Mouse (Mus musculus) heart, embryonic 13.5 days (tissue): Measurements from ENCODE around the gene Frrs1. TPM values are rescaled to one million over a fixed set of nuclear protein-coding genes. Genes with fewer than 3 reads are reported as not detected.
A peak's percentile ranks its signal among the peaks of the same experiment; 100 is the strongest.

Experiments
- ATAC-seq: fragments of 200-750 bp; cut with Nextera tagmentation; 2 replicates; pipeline ENCODE4 v1.8.0; 2017; ENCODE audit warnings: moderate TSS enrichment; ENCODE audit not compliant: insufficient number of reproducible peaks, low FRiP score, low TSS enrichment; ENCODE audit errors: extremely low read depth
- H3K27ac ChIP-seq: fragments of 300-500 bp; sonication (generic); replicated peaks from 2 replicates; pipeline ENCODE4 v1.5.1; 2015; ENCODE audit warnings: moderate library complexity, mild to moderate bottlenecking, inconsistent platforms
- H3K27me3 ChIP-seq: fragments of 300-500 bp; sonication (generic); replicated peaks from 2 replicates; pipeline ENCODE4 v1.6.1; 2015; ENCODE audit warnings: mild to moderate bottlenecking, inconsistent platforms
- H3K36me3 ChIP-seq: fragments of 300-500 bp; sonication (generic); 2 replicates; pipeline ENCODE4 v1.6.1; 2015; ENCODE audit warnings: mild to moderate bottlenecking, inconsistent platforms
- H3K4me1 ChIP-seq: fragments of 300-500 bp; sonication (generic); 2 replicates; pipeline ENCODE4 v1.6.1; 2015; ENCODE audit warnings: inconsistent platforms
- H3K4me2 ChIP-seq: fragments of 300-500 bp; sonication (generic); 2 replicates; pipeline ENCODE4 v1.6.1; 2015; ENCODE audit warnings: inconsistent platforms, mild to moderate bottlenecking, moderate library complexity
- H3K4me3 ChIP-seq: fragments of 300-500 bp; sonication (generic); 2 replicates; pipeline ENCODE4 v1.5.1; 2015; ENCODE audit warnings: moderate library complexity, mild to moderate bottlenecking, inconsistent platforms
- H3K9ac ChIP-seq: fragments of 300-500 bp; sonication (generic); 2 replicates; pipeline ENCODE4 v1.6.1; 2015; ENCODE audit warnings: inconsistent platforms, mild to moderate bottlenecking, moderate library complexity
- H3K9me3 ChIP-seq: fragments of 300-500 bp; sonication (generic); 2 replicates; pipeline ENCODE4 v1.6.1; 2016; ENCODE audit warnings: inconsistent platforms
- WGBS: fragments of 180-500 bp; shearing (Covaris S2); methylation state at CpG from one replicate; pipeline ENCODE4 v1.1.7; 2015; ENCODE audit warnings: mixed read lengths; 5-methylcytosine and 5-hydroxymethylcytosine counted together
- polyA plus RNA-seq: library from polyadenylated mRNA; unstranded; fragments of >200 nt; fragmentation: Nextera tagmentation; extraction: Ambion mirVana; gene quantifications from 2 replicates; pipeline ENCODE4 v1.2.1, GENCODE M21; 2015

Gene Frrs1
- polyA plus RNA-seq, 1 experiment from 2014 or later: 18.1 TPM

DNA sequence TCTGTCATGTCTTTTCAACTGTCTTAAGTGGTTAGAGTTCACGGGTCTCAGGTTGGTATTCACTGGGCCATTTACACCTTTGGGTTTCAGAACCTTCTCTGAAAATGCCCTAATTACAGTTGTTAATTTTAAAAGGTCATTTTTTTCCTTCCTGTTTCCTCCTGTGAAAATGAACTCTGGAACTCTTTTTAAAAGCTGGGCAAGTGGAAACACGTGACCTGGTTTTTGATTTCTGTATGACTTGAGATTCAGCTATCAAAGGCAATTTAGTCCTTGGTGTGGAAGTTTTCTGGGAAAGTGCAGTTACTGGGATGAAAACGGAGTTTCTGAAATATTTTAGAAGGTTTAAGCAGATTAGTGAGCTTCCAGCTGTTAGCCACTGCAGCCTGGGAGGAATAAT, 11.1 kb downstream of the Frrs1 start:
- no peak overlapping the region for H3K4me3 ChIP-seq
- H3K36me3 ChIP-seq: peaks cover 6% of the 10 kb centered on the region; the same call in 1 of the 2 replicates
- no peak for ATAC-seq
- H3K4me1 ChIP-seq: peaks cover 2% of the 10 kb centered on the region
- no peak overlapping the region for H3K27ac ChIP-seq
- no peak overlapping the region for H3K4me2 ChIP-seq
- no peaks in the 10 kb centered on the region for H3K9me3 ChIP-seq
- WGBS: 64% methylated on average over 3 of the region's 3 CpGs
- H3K9ac ChIP-seq: no peak overlapping the region
- no peaks in the 10 kb centered on the region for H3K27me3 ChIP-seq

DNA sequence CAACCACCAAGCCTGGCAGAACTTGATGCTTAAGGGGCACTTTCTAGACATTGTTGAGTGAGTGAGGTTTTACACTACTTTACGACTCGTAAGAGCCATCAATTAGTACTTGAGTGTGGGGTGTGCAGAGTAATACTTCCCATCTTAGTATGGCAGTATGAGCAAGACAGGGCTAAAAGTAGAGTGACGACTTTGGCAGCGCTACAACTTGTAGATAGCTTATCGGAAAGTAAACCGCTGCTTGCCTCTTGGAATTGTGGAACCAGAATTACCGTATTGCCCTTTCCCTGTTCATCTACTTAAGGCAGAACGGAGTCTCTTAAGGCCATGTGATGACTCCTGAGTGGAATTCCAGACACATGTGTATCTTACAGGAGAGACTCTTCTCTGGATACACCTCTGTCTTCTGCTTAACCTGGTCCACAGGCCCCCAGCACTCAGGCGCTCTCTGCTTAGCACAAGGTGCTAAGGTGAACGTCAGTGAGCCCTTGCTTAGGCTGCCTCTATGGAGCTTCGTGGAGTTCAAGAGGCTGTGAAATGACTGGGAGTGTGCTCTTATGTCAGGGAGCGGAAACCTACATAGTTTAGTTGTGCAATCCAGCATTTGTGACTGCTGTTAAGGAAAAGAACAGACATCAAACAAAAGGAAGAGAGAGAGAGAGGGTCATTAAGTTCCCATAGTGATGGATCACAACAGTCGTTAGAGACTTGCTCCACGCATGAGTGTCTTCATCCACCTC, 23.1 kb downstream of the Frrs1 start:
- WGBS: 58% methylated on average over 14 of the region's 14 CpGs

DNA sequence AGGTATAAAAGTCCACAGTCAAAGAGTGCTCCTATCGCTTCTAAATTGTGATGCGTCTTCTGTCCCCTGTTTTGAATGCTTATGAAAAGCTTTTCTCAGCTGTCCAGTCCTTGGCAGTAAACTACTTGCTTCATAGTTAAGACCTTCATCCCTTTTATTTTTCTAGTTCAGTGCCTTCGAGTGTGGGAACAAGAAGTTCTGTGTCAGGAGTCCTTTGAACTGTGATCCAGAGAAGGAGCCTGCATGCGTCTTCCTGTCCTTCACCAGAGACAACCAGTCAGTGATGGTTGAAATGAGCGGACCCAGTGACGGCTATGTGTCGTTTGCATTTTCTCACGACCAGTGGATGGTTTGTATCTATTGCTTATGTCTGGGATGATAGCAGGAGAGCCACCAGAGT, 25.7 kb downstream of the Frrs1 start:
- no peak for ATAC-seq
- peaks cover 8% of the 10 kb centered on the region for H3K4me1 ChIP-seq
- H3K9ac ChIP-seq: no peak overlapping the region
- H3K4me2 ChIP-seq: no peak overlapping the region
- H3K27me3 ChIP-seq: no peaks in the 10 kb centered on the region
- peaks cover 52% of the 10 kb centered on the region for H3K36me3 ChIP-seq
- no peak overlapping the region for H3K4me3 ChIP-seq
- 88% methylated on average over 8 of the region's 8 CpGs for WGBS
- no peak overlapping the region for H3K27ac ChIP-seq
- H3K9me3 ChIP-seq: no peaks in the 10 kb centered on the region

More for the DNA sequence above, 23.1 kb downstream of the Frrs1 start:
- Histone ChIP-seq H3K4me1 (peaks cover 8% of the 10 kb centered on the region), H3K4me3 (no peak overlapping the region), H3K9ac (no peak overlapping the region), H3K27ac (no peak overlapping the region), H3K9me3 (no peaks in the 10 kb centered on the region), H3K4me2 (no peak overlapping the region), H3K36me3 (peaks cover 62% of the 10 kb centered on the region), H3K27me3 (no peaks in the 10 kb centered on the region)
- no peak for ATAC-seq

DNA sequence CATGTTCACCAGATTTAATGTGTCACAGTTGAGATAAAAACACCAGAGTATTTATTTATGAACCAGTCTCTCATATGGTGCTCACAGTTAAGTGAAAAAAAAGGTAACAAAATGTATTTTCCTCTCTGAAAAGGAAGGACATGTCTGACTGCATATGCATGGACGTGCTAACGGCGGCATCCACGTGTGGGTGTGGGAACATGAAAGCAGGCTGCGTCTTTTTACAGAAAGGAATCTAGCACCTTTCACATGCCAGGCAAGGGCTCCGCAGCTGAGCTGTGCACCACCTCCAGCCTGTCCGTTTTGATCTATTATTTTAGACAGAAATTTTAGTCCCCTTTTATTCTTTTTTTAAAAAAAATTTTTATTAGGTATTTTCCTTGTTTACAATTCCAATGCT, 30.1 kb downstream of the Frrs1 start:
- Histone ChIP-seq H3K36me3 (peaks cover 36% of the 10 kb centered on the region), H3K4me1 (no peaks in the 10 kb centered on the region), H3K4me2 (no peak overlapping the region), H3K9me3 (no peaks in the 10 kb centered on the region), H3K9ac (no peak overlapping the region), H3K4me3 (no peak overlapping the region), H3K27ac (no peak overlapping the region), H3K27me3 (no peaks in the 10 kb centered on the region)
- 77% methylated on average over 7 of the region's 7 CpGs for WGBS
- no peak for ATAC-seq

DNA sequence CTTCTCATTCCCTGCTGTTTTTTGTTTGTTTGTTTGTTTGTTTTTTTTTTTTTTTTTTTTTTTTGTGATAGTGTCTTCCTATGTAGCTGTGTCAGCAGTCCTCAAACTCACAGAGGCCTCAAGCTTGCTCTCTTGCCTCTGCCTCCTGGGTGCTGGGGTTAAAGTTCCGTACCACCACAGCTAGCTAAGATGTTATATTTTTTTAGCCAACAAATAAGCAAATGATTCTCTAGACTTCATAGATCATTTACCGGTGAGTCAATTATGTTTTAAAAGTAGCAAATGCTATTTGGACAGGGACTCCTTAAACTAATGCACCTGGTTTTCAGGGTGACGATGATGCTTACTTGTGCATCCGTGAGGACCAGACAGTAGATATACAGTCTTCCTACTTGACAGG, 31.3 kb downstream of the Frrs1 start:
- Histone ChIP-seq H3K4me1 (no peaks in the 10 kb centered on the region), H3K9ac (no peak overlapping the region), H3K4me3 (no peak overlapping the region), H3K36me3 (peaks cover 26% of the 10 kb centered on the region), H3K9me3 (no peaks in the 10 kb centered on the region), H3K4me2 (no peak overlapping the region), H3K27ac (no peak overlapping the region), H3K27me3 (no peaks in the 10 kb centered on the region)
- ATAC-seq: no peak
- 90% methylated on average over 4 of the region's 4 CpGs for WGBS

DNA sequence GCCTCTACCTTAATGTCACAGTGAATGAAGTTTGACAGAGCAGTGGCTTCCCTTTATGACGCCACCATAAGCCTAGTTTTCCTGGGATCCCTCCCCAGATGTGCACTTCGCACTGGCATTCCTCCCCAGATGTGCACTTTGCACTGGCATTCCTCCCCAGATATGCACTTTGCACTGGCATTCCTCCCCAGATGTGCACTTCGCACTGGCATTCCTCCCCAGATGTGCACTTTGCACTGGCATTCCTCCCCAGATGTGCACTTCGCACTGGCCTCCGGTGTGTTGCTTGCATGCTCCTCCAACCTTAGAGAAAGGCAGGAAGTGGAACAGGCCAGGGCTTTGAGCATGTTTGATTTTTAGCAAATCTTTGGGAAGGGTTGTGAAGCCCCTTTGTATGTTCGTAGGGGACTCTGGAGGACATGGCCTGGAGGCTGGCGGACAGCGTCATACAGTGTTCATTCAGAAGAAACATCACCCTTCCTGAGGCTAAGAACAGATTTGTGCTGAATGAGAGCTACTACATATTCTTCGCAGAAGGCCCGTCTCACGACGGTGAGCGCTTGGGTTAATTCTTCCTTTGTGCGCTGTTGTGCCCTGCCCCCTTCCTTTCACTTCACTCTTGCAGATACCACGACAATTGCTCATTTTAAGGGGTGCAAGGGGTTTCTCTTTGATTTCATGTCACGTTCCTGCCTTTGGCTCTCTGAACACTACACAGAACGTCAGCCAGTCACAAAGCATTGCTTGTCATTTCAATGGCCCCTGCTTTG, 32.4 kb downstream of the Frrs1 start:
- no peak overlapping the region for H3K9ac ChIP-seq
- no peaks in the 10 kb centered on the region for H3K4me1 ChIP-seq
- WGBS: 90% methylated on average over 17 of the region's 17 CpGs
- H3K4me3 ChIP-seq: no peak overlapping the region
- H3K4me2 ChIP-seq: no peak overlapping the region
- no peak overlapping the region for H3K27ac ChIP-seq
- H3K27me3 ChIP-seq: no peaks in the 10 kb centered on the region
- peaks cover 20% of the 10 kb centered on the region for H3K36me3 ChIP-seq
- no peak for ATAC-seq
- H3K9me3 ChIP-seq: no peaks in the 10 kb centered on the region

DNA sequence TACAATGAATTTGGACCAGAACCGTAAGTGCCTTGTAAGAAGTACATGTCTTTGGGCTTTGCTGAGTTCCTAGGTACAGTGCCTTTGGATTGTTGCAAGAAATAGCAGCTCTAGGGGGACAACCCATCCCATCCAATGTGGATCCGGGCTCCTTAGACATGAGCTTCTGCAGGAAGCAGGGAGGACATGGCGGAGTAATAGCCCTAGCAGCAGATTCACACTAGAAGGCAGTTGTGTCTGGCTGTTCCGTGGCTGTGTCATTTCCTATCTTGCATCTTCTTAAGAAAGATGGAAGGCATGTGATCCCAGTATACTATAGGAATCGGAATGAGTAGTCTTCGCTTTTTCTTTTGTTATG, 32.9 kb downstream of the Frrs1 start:
- H3K27ac ChIP-seq: no peak overlapping the region
- H3K4me3 ChIP-seq: no peak overlapping the region
- peaks cover 24% of the 10 kb centered on the region for H3K36me3 ChIP-seq
- no peak overlapping the region for H3K9ac ChIP-seq
- WGBS: 88% methylated on average over 6 of the region's 6 CpGs
- H3K27me3 ChIP-seq: no peaks in the 10 kb centered on the region
- H3K4me1 ChIP-seq: no peaks in the 10 kb centered on the region
- H3K4me2 ChIP-seq: no peak overlapping the region
- no peaks in the 10 kb centered on the region for H3K9me3 ChIP-seq
- ATAC-seq: no peak

DNA sequence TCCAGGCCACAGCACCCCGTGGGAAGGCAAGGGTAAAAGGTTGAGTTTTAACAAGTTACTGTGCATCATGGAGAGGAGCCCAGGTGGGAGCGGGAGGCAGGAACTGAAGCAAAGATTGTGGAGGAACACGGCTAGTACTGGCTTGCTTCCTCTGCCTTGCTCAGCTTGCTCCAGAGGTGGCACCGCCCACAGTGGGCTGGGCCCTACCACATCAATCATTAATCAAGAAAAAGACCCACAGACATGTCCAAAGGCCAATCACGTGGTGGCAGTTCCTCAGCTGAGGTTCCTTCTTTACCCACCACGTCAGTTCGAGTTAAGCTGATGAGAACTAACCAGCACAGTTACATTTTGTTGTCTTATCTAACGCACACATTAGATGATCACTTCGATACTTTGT, 33.6 kb downstream of the Frrs1 start:
- no peak for ATAC-seq
- H3K36me3 ChIP-seq: peaks cover 30% of the 10 kb centered on the region
- no peak overlapping the region for H3K4me2 ChIP-seq
- H3K27ac ChIP-seq: no peak overlapping the region
- H3K4me1 ChIP-seq: no peaks in the 10 kb centered on the region
- H3K9me3 ChIP-seq: no peaks in the 10 kb centered on the region
- H3K9ac ChIP-seq: no peak overlapping the region
- WGBS: 82% methylated on average over 9 of the region's 9 CpGs
- no peak overlapping the region for H3K4me3 ChIP-seq
- H3K27me3 ChIP-seq: no peaks in the 10 kb centered on the region

DNA sequence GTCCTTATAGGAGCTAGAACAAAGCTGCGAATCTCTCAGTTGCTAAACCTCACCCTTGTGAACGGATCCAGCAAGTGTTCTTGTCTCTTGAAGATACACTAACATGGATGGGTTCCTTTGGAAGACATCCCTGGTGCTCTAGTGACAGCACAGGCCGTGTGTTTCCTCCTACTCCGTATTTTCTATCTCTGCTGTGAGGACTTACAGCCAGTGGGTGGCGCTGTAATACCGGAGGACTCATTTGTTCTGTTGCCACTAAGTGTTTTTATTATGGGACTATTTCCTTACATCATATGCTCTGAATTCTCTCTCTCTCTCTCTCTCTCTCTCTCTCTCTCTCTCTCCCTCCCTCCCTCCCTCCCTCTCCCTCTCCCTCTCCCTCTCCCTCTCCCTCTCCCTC, 44.9 kb downstream of the Frrs1 start:
- Histone ChIP-seq H3K4me2 (no peak overlapping the region), H3K27ac (no peak overlapping the region), H3K4me3 (no peak overlapping the region), H3K9ac (no peak overlapping the region), H3K27me3 (no peaks in the 10 kb centered on the region), H3K4me1 (0 out of 2 replicates have a peak, but pooled peaks cover 3% of the 10 kb centered on the region), H3K36me3 (peaks cover 30% of the 10 kb centered on the region), H3K9me3 (peaks cover 3% of the 10 kb centered on the region; the same call in 1 of the 2 replicates)
- ATAC-seq: no peak
- WGBS: 23% methylated on average over 6 of the region's 6 CpGs

DNA sequence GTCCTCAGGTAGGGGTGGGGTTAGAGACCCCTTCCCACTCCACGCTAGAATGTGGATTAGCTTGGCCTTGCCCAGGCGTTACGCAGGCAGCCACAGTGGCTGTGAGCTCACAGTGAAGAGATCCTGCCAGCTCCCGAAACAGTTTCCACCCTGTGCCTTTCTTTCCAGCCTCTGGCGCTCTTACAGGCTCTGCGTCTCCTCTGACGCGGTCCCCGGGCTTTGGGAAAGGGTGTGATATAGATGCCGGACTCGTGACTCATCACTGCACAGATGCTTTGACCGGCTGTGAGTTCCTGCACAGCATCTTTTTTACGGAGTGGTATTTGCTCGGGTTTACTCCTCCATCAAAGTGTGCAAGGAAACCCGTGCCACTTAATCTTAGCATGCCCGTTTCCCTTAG, 46.6 kb downstream of the Frrs1 start:
- Histone ChIP-seq H3K36me3 (peaks cover 19% of the 10 kb centered on the region), H3K4me1 (0 out of 2 replicates have a peak, but pooled peaks cover 3% of the 10 kb centered on the region), H3K4me3 (no peak overlapping the region), H3K27me3 (no peaks in the 10 kb centered on the region), H3K27ac (0 out of 2 replicates have a peak overlapping the region, but pooled peaks have one; percentile 24), H3K4me2 (no peak overlapping the region), H3K9ac (no peak overlapping the region), H3K9me3 (peaks cover 3% of the 10 kb centered on the region; the same call in 1 of the 2 replicates)
- ATAC-seq: no peak
- 77% methylated on average over 16 of the region's 16 CpGs for WGBS

DNA sequence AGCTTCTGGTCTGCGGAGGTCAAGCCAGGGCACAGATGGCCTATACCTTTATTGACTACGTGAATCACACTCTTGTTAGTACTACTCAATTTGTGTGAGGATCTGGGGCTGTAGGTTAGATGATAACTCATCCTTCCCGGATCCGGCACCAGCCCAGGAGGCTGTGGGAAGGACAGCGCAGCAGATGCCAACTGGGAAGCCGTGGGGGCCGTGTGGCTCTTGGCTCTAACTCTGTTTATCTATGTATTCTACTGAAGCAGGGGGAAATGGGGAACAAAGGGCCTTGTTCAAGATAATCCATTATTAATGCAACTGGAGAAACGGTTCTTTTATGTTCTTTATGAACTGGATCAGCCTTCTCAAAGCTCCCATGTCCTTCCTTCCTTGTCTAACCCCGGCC, 47.3 kb downstream of the Frrs1 start:
- no peaks in the 10 kb centered on the region for H3K27me3 ChIP-seq
- no peak overlapping the region for H3K9ac ChIP-seq
- H3K4me3 ChIP-seq: no peak overlapping the region
- H3K4me1 ChIP-seq: 0 out of 2 replicates have a peak, but pooled peaks cover 3% of the 10 kb centered on the region
- no peak for ATAC-seq
- peaks cover 19% of the 10 kb centered on the region for H3K36me3 ChIP-seq
- no peak overlapping the region for H3K27ac ChIP-seq
- no peak overlapping the region for H3K4me2 ChIP-seq
- 73% methylated on average over 9 of the region's 9 CpGs for WGBS
- H3K9me3 ChIP-seq: peaks cover 3% of the 10 kb centered on the region; the same call in 1 of the 2 replicates
